Mouse (Mus musculus) pancreas, adult 10 weeks (tissue): ENCODE results near the gene Polr2h. TPM values are rescaled to one million over a fixed set of nuclear protein-coding genes. Genes with fewer than 3 reads are reported as not detected.

ENCODE experiments used
- polyA plus RNA-seq: library from polyadenylated mRNA; stranded (reverse); fragments of 350-450 nt; fragmentation: Illumina TruSeq; extraction: RNeasy Lipid Tissue Mini Kit (QIAGEN cat#74804); gene quantifications from one replicate; pipeline ENCODE4 v1.2.3, GENCODE M21; 2015; ENCODE audit warnings: low read depth, low replicate concordance; ENCODE audit not compliant: insufficient read depth

The Polr2h gene
- polyA plus RNA-seq: 9.7 TPM

DNA sequence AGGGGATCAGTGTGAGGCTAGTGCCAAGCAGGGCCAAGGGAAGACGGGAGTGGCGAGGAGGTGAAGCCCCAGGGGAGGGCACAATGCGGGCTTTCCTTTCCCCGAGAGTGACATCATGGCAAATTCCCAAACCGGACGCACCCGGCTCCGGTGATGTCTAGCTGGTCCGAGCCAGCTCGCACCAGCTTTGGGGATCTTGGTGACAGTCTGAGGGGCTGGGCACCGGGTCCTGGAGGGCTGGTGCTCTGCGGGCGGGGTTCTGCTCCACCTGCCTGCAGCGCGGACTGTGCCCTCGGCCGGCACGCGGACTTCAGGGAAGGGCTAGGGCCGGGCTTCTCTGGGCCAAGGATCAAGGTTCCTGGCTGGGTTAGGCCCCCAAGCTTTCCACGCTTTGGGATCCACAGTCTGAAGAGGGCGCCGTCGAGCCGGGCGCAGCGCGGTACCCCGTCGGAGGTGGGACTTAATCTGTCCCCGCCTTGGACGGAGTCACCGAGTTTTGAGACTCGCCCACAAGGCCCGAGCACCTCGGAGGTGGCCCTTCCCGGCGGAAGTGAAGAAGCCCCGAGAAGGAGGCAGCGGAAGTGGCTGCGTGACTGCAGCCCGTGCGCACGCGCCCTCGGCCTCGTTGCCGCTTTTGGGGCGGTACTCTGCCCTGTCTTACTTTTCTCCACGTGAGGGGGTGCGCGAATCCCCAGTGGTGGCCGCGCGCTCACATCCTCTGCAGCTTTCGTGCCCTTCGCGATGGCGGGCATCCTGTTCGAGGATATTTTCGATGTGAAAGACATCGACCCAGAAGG lies at the start of gene Polr2h, which contains the start of gene Clcn2:
TSS of gene Polr2h (plus strand) at position 485 of the 797 bp plus-strand sequence.
TSS of gene Clcn2 (minus strand) at position 566 of the 797 bp plus-strand sequence.

DNA sequence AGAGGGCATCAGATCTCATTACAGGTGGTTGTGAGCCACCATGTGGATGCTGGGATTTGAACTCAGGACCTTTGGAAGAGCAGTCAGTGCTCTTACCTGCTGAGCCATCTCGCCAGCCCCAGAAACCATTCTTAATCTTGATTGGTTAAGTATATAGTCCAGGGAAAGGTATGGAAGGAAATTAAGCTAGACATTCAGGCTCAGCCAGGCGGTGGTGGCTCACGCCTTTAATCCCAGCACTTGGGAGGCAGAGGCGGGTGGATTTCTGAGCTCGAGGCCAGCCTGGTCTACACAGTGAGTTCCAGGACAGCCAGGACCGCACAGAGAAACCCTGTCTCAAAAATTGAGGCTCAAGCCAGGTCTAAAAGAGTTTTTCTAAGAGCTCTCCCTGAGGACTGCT lies 49.5 kb upstream of the Polr2h start, which contains the start of gene Eif4g1:
TSS of gene Eif4g1 (plus strand) at position 301 of the 400 bp plus-strand sequence.

GRCm38 (mm10) chr16:20693111-20693701 lies 24.3 kb upstream of the Polr2h start, which contains the start of gene Fam131a:
Gene Fam131a (plus strand): TSS chr16:20693241.

GRCm38 (mm10) chr16:20732925-20733730 lies 15.7 kb downstream of the Polr2h start, which contains the start of gene Chrd:
Gene Chrd (plus strand): TSS chr16:20733127.

DNA sequence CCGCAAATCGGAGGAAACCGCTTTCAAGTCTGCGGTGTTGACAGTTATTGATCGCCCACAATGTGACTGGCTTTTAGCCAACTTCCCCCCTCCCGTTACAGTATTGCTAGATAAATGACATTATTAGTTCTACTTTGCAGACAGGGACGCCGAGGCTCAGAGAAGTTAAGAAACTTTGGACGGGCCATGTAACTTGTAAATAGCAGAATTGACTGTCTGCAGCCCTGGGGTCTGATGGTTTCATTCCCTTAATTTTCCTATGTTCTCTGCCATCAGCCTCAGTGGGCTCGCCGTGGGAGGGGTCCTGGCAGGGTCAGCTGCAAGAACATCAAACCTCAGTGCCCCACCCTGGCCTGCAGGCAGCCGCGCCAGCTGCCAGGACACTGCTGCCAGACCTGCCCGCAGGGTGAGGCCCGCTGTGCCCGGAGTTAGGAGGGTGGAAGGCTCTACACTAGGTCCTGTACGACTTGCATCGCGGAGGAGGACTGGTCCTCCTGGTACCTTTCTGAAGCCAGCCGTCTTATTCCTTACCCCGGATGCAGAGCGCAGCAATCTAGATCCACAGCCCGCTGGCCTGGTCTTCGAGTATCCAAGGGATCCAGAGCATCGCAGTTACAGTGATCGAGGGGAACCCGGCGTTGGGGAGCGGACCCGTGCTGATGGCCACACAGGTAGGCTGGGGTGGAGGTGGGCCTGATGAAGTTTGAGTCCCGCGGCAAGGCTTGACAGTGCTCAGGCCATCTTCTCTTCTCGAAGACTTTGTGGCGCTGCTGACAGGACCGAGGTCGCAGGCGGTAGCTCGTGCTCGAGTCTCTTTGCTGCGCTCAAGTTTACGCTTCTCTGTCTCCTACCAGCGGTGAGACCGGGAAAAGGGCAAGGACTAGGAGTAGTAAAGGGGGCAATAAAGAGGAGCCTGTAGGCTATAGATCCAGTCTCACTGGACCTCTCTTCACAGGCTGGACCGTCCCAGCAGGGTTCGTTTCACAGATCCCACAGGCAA lies 16.6 kb downstream of the Polr2h start, which contains the start of gene Thpo:
TSS of gene Thpo (minus strand) at position 781 of the 1,000 bp plus-strand sequence.

Other genes starting within 250 kb of the Polr2h start
- gene Eif2b5, start 218.8 kb upstream of the Polr2h start, polyA plus RNA-seq: 21.2 TPM
- 14.7 TPM for gene Dvl3, start 200.7 kb upstream of the Polr2h start, polyA plus RNA-seq
- 57.8 TPM for gene Ap2m1, start 182.2 kb upstream of the Polr2h start, polyA plus RNA-seq
- 25.1 TPM for gene Abcf3, start 169.1 kb upstream of the Polr2h start, polyA plus RNA-seq
- 12.7 TPM for gene Vwa5b2, start 128.2 kb upstream of the Polr2h start, polyA plus RNA-seq
- 4.9 TPM for gene Eef1akmt4, start 106.1 kb upstream of the Polr2h start, polyA plus RNA-seq
- not detected for gene Gm49333, start 106.1 kb upstream of the Polr2h start, polyA plus RNA-seq
- 9.1 TPM for gene Alg3, start 105.9 kb upstream of the Polr2h start, polyA plus RNA-seq
- gene Camk2n2, start 96.4 kb upstream of the Polr2h start, polyA plus RNA-seq: 3.7 TPM
- gene Ece2, start 87.8 kb upstream of the Polr2h start, polyA plus RNA-seq: 0.79 TPM
- 33.6 TPM for gene Psmd2, start 66.0 kb upstream of the Polr2h start, polyA plus RNA-seq
- gene Eif4g1, start 49.4 kb upstream of the Polr2h start, polyA plus RNA-seq: 81.8 TPM
- 3.5 TPM for gene Fam131a, start 24.4 kb upstream of the Polr2h start, polyA plus RNA-seq
- 4.5 TPM for gene Clcn2, start 81 bp downstream of the Polr2h start, polyA plus RNA-seq
- gene Chrd, start 15.5 kb downstream of the Polr2h start, polyA plus RNA-seq: 1.8 TPM
- gene Thpo, start 16.8 kb downstream of the Polr2h start, polyA plus RNA-seq: not detected